Mouse (Mus musculus) cortical plate, adult 2 months (tissue): ENCODE measurements around the gene Cldn1.

ENCODE experiments used
- CTCF ChIP-seq: fragments of 200-500 bp; IDR thresholded peaks from 2 replicates; pipeline ENCODE4 v1.5.1; 2011; ENCODE audit warnings: mild to moderate bottlenecking, control low read depth, low read length; ENCODE audit not compliant: insufficient read depth; ENCODE audit errors: extremely low read depth
- POLR2A ChIP-seq: fragments of 200-500 bp; IDR thresholded peaks from 2 replicates; pipeline ENCODE4 v1.6.1; 2011; ENCODE audit warnings: mild to moderate bottlenecking, low read length, control low read depth; ENCODE audit not compliant: insufficient read depth; ENCODE audit errors: extremely low read depth

DNA sequence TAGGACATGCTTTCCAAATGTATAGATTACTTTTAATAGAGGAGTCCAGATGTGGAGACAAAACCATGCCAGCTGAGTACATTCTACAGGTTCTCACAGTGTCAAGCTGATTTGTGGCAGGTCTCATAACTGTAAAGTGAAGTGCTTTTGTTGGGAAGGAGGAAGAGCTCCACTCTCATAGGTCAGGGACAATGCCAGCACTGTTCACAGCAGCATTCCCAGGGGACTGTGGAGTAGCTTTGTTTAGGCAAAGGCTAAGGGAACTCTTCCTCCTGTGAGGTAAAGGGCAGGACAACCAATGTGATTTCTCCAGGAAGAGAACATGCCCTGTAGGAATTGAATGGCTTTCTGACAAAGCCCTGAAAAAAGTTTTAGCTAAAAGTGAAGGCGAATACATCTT is 1.5 kb downstream of the Cldn1 start:
- TF ChIP-seq POLR2A (no peak), CTCF (no peak)
